Mouse (Mus musculus): ENCODE data around the gene Mug1. TPM values are rescaled to one million over a fixed set of nuclear protein-coding genes. Genes with fewer than 3 reads are reported as not detected.
"Not testable (repeated sequence)": the region's sequence is repeated elsewhere in the genome, so short reads cannot be mapped to it uniquely, and the experiment has no call there.

The Mug1 gene
- polyA plus RNA-seq (2014; fragmentation: Nextera tagmentation; extraction: Ambion mirVana) = not detected in 2 replicates

DNA sequence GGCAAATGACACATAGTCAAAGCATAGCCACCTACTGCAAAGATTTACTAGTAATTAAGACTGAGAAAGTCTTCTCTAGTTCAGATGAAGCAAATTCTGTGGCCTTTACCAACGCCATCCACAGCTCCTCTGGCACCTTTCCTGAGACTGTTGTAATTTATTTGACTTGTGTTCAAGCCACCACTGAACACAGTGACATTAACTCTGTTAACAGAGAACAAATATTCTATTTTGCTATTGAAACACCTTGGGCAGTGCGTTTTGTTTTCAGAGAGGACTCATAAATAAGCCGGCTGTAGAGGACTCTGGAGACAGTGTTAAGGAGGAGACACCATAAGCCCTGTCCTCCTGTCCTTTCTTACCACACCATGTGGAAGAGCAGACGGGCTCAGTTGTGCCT lies at the start of gene Mug1:
Gene Mug1 (plus strand): TSS at position 271 of the 400 bp plus-strand sequence.
- 78% methylated on average over 4 of the region's 4 CpGs for WGBS
- not testable (repeated sequence) for ATAC-seq (ENCODE audit: low FRiP score, low TSS enrichment); H3K9ac ChIP-seq (replicated peaks; ENCODE audit: low read length); H3K9me3 ChIP-seq (ENCODE audit: control insufficient read depth, low read length); H3K27ac ChIP-seq (replicated peaks; ENCODE audit: low read depth, low read length); H3K4me3 ChIP-seq (replicated peaks; ENCODE audit: low read depth, low read length); H3K4me2 ChIP-seq (ENCODE audit: low read length); H3K4me1 ChIP-seq (ENCODE audit: control insufficient read depth, insufficient read depth, low read length); H3K36me3 ChIP-seq (ENCODE audit: control insufficient read depth, insufficient read depth, low read length); H3K27me3 ChIP-seq (ENCODE audit: control insufficient read depth, insufficient read depth, low read length); DNase-seq

DNA sequence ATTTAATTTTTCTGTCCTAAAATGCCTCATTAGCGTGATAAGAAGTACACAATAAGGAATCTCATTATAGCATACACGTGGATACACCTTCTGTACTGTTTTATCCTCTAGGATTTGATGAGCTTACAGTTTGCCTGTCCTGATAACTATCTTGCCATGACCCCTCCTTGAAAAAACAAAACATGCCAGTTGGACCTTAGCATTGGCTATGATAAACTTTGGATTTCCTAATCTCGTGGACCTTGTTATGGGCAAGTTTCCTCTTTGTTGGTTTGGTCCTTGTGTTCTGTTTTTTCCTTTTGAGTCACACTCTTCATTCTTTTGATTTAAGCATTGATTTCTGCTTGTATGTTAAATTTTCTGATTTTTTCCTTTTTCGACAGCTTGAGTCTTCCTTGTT lies 10.3 kb upstream of the Mug1 start:
- no peak overlapping the region for H3K4me3 ChIP-seq (replicated peaks; ENCODE audit: low read depth, low read length)
- no peak overlapping the region for H3K27ac ChIP-seq (replicated peaks; ENCODE audit: low read depth, low read length)
- H3K9ac ChIP-seq (replicated peaks; ENCODE audit: low read length) = no peak overlapping the region
- ATAC-seq (ENCODE audit: low FRiP score, low TSS enrichment) = no peak
- peaks cover 11% of the 10 kb centered on the region; the same call in 1 of the 2 replicates for H3K9me3 ChIP-seq (ENCODE audit: control insufficient read depth, low read length)
- no peaks in the 10 kb centered on the region for H3K36me3 ChIP-seq (ENCODE audit: control insufficient read depth, insufficient read depth, low read length)
- no peaks in the 10 kb centered on the region for H3K4me1 ChIP-seq (ENCODE audit: control insufficient read depth, insufficient read depth, low read length)
- H3K27me3 ChIP-seq (ENCODE audit: control insufficient read depth, insufficient read depth, low read length) = no peaks in the 10 kb centered on the region
- 73% methylated on average over 4 of the region's 4 CpGs for whole genome bisulfite sequencing
- no peak for DNase-seq
- H3K4me2 ChIP-seq (ENCODE audit: low read length) = no peak overlapping the region

DNA sequence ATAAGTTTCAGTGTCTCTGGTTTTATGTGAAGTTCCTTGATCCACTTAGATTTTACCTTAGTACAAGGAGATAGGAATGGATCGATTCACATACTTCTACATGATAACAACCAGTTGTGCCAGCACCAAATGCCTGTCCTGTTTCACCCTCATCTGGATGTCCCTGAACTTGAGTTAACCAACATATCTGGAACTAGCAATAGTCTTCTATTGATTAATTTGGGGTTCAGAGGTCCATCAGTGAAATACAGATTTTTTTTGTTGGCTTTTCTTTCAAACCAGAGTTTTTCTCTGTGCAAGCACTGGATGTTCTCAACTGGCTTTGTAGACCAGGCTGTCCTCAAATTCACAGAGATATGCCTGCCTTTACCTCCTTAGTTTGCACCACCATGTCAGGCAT lies 2.0 kb upstream of the Mug1 start:
- Histone ChIP-seq H3K9ac (replicated peaks; ENCODE audit: low read length) (no peak overlapping the region), H3K4me1 (ENCODE audit: control insufficient read depth, insufficient read depth, low read length) (no peaks in the 10 kb centered on the region), H3K9me3 (ENCODE audit: control insufficient read depth, low read length) (peaks cover 6% of the 10 kb centered on the region; the same call in 1 of the 2 replicates), H3K27me3 (ENCODE audit: control insufficient read depth, insufficient read depth, low read length) (no peaks in the 10 kb centered on the region), H3K4me2 (ENCODE audit: low read length) (no peak overlapping the region), H3K27ac (replicated peaks; ENCODE audit: low read depth, low read length) (no peak overlapping the region), H3K4me3 (replicated peaks; ENCODE audit: low read depth, low read length) (no peak overlapping the region), H3K36me3 (ENCODE audit: control insufficient read depth, insufficient read depth, low read length) (no peaks in the 10 kb centered on the region)
- ATAC-seq (ENCODE audit: low FRiP score, low TSS enrichment) (no peak), DNase-seq (no peak)
- 98% methylated on average over 1 of the region's 1 CpGs for WGBS

DNA sequence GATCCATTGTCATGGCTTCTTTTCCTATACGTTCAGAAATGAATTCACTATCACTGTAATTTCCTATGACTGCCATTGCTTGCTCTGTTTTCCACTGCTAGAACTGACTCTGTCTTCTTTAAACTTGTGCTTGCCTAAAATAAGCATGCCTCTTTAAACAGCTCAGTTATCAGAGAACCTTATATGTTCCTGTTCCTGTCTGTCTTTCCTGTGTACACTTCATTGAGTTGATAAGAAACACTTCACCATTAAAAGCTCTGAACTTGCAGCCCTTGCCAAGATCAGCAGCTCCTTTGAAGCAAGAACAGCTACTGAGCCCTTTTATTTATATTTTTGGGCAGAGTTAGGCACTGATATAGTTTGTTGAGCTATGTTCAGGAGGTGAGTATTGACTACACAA lies 10.0 kb downstream of the Mug1 start:
- Histone ChIP-seq H3K4me1 (ENCODE audit: control insufficient read depth, insufficient read depth, low read length) (no peaks in the 10 kb centered on the region), H3K27ac (replicated peaks; ENCODE audit: low read depth, low read length) (no peak overlapping the region), H3K9ac (replicated peaks; ENCODE audit: low read length) (no peak overlapping the region), H3K9me3 (ENCODE audit: control insufficient read depth, low read length) (no peaks in the 10 kb centered on the region), H3K36me3 (ENCODE audit: control insufficient read depth, insufficient read depth, low read length) (no peaks in the 10 kb centered on the region), H3K27me3 (ENCODE audit: control insufficient read depth, insufficient read depth, low read length) (no peaks in the 10 kb centered on the region), H3K4me2 (ENCODE audit: low read length) (no peak overlapping the region), H3K4me3 (replicated peaks; ENCODE audit: low read depth, low read length) (no peak overlapping the region)
- ATAC-seq (ENCODE audit: low FRiP score, low TSS enrichment) (no peak), DNase-seq (no peak)
- WGBS = 40% methylated on average over 1 of the region's 1 CpGs

Other genes with a start within 250 kb of the Mug1 start
- 6.7 and 17.1 TPM in 2 replicates for gene A2m, start 203.2 kb upstream of the Mug1 start, polyA plus RNA-seq (2014; fragmentation: Nextera tagmentation; extraction: Ambion mirVana)
- gene Gm7298, start 105.6 kb upstream of the Mug1 start, polyA plus RNA-seq (2014; fragmentation: Nextera tagmentation; extraction: Ambion mirVana) = 0.04 TPM in 1 of 2 replicates, not detected in the other
- not detected in 2 replicates for gene Mug2, start 168.2 kb downstream of the Mug1 start, polyA plus RNA-seq (2014; fragmentation: Nextera tagmentation; extraction: Ambion mirVana)

Measured in midbrain, embryonic 14.5 days (tissue).